Mouse (Mus musculus): ENCODE data around the gene Miga2.

Gene Miga2

DNA sequence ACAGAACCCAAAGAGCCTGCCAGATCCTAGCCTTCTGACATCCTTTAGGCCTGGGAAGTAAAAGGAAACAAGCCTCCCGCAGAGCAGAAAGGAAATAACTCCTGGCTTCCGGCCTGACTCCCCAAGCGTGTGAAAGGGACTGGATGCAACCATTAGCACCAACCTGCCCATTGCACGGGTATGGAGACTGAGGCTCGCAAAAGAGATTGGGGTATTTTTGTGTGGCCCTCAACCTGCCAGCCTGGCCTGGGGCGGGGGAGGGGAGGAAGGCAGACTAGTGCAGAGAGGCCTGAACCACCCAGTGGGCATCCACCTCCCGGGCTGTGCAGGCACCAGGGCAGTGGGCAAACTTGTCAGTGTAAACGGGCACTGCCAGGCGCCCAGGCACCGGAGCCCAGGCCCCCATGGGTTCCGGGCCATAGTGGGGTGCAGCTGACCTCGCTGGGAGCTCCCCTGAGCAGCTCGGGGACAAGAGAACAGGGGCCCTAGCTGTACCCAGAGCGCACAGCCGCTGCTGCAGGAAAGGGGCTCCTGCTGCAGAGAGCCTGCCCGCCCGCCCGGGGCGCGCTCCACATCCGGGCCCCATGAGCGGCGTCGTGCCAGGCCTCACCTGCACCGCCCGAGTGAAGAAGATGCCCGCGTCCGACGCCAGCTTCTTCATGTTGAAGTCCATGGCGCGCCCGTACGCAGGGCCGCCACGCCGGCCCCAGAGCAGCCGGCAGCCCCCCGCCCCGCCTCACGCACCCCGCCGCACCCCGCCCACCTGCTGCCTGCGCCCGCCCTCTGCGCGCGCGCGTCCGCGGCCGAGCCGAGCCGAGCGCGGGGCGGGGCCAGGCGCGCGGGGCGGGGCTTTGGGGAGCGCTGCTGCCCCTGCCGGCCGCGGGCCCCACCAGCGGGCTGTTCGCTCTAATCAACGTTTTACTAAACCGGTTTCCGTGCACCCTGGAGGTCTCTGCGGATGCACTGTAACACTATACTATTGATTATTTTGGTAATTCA lies 5.2 kb upstream of the Miga2 start, which contains the start of gene Sh3glb2:
Gene Sh3glb2 (minus strand): TSS at position 805 of the 999 bp plus-strand sequence.
- peak; percentile 88 for DNase-seq (ENCODE audit: inconsistent ontology term)

DNA sequence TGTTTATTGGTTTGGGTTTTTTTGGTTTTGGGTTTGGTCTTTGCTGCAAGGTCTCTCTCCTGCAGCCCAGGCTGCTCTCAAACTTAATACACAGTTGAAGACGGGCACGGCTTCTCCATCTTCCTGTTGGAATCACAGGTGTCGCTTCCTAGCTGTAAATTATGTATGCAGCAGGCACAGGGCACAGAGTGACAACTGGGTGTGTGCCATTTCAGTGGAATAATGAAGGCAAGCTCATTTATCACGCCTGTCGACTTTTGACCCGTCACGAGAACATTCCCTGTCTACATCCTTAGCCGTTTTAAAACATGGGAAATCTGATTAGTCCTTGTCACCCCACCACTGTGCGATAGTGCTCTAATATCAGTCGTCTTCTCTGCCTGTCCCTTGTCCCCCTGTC lies 3.4 kb upstream of the Miga2 start:
- no peak for DNase-seq (ENCODE audit: inconsistent ontology term)

DNA sequence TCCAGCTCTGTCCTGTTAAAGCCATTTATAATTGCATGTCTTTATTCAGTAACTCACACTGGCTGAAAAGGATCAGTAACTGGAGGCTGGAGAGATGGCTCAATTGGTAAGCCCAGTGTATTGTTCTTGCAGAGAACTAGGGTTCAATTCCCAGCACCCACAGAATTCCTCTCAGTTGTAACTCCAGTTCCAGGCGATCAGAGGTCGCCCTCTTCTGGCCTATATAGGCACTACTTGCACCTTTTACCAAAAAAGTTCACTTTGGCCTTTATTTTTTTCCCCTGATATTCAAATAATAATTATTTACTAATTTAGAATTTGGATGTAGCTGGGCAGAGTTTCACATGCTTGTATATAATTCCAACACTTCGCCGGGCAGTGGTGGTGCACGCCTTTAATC lies 1.2 kb upstream of the Miga2 start:
- no peak for DNase-seq (ENCODE audit: inconsistent ontology term)

DNA sequence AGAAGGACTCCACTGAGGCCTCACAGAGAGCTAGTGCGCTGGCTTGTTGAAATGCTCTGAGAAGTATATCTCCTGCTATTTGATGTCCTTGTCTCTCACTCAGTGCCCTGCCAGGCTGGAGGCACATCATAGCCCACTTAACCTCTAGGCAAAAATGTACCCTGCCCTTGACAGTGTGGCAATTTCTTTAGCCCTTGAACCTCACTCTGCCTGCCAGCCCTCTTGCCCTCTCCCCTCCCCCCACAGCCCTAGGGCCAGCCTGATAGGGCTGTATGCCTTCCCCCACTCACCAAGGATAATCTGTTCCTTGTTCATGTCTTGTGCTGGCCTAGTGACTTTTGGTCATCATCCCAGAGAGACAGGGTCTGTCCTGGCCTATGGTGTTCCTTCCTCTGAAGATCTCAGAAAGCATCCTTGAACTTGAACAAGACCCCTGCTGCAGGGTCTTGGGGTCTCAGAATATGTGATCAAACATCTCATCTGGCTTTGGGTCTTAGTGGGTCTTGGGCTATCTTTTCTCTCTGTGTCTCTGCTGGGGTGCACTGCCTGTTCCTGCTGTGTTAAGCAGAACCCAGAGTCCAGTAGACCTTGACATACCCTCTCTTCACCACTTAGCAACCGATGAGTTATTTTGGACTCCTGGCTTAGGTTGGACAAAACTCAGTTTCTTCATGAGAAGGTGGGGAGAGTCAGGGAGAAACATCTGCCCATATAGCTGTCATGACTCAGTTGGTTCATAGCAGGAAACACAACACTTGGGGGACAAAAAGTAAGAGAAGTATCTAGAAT lies 1.4 kb downstream of the Miga2 start:
- no peak for DNase-seq (ENCODE audit: inconsistent ontology term)

DNA sequence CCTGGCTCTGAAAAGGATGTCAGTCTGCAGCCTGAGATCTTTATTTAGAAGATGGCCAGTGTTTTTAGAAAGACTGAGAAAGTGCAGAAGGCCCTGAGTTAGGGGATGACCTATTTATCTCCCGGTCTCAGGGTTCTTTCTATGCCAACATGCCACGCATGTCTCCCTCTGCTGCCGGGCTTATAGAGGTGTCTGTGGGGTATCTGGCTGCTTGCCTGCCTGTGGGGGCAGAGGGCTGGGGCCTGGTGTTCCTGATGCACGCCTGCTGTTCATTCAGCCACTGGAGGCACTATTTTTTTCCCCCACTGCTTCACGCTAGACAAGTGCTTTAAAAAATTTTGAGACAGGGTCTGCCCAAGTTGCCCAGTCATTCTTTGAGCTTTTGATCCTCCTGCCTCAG lies 2.2 kb downstream of the Miga2 start:
- peak; percentile 65 for DNase-seq (ENCODE audit: inconsistent ontology term)

DNA sequence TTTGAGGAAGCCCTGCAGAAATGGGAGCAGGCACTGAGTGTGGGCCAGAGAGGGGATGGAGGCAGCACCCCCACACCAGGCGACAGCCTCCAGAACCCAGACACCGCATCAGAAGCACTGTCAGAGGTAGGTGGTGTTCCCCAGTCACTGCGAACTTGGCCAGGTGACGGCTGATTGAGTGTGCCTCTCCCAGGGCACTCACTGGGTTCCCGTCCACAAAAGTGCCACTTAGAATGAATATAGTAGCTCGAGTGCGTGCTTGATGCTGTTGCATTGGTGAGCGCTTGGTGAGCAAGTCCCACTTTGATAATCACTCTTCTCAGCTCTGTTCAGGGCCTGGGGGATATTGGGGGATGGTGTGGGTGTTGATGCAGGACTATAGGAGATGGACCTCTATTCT lies 7.5 kb downstream of the Miga2 start:
- DNase-seq (ENCODE audit: inconsistent ontology term) = no peak

DNA sequence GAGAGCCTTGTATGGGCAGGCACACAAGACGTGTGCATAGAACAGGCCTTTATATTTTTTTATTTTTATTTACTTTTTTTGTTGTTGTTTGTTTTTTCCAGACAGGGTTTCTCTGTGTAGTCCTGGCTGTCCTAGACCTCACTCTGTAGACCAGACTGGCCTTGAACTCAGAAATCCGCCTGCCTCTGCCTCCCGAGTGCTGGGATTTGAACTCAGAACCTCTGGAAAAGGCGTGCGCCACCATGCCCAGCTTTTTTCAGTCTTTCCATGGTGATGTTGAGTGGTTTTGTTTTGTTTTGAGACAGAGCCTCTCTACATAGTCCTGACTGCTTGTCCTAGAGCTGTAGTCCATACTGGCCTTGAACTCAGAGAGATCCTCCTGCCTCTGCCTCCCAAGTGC lies 8.7 kb downstream of the Miga2 start:
- DNase-seq (ENCODE audit: inconsistent ontology term) = no peak

DNA sequence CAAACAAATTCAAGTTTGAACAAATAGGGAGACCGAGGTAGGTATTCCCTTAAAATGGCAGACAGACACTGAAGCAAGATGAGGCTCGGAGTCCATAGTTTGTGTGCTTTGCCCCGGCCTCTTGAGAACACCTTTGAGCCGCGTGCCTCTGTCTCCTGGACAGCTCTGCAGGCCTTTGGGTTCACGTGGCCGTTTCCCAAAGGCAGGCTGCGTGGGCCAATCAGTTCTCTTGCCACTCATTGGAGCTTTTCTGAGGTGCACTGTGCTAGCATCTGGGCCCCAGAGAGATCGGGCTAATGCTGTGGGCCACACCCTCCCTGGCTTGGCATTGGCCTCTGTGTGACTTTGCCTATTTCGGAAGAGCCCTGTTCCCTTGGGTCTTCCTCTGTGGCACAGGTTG lies 11.9 kb downstream of the Miga2 start:
- no peak for DNase-seq (ENCODE audit: inconsistent ontology term)

DNA sequence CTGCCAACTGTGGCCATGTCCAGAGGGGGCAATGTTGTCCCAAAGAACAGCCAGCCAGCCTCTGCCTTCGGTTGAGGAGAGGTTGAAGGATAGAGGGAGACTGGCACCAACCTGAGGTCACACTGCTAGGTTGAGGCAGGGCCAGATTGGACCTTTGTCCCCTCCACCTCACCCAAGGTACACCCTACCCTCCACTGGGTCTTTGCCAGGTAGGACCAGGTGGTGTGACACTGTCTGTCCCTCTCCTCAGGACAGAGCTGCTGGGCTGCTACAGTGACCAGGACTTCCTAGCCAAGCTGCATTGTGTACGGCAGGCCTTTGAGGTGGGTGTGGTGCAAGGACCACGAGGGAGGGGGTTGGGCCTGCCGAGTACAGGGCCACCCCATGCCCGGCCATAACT lies 13.7 kb downstream of the Miga2 start:
- no peak for DNase-seq (ENCODE audit: inconsistent ontology term)

DNA sequence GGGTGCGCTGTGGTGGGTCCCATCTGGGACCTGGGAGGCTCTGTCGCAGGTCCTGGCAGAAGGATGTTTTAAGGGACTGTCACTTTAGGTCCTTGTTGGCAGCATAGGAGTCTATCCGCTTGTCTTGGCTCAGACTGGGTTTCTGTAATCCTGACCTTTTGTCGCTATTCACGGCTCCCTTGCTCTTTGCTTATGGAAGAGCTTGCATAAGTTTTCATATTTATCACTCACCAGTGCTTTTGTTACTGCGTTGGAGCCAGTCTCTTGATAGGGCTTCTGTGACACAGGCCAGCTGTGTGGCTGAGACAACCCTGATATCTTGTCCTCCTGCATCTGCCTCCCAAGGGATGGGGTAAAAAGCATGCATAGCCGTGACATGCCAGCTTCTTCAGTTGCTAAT lies 15.3 kb downstream of the Miga2 start:
- no peak for DNase-seq (ENCODE audit: inconsistent ontology term)

DNA sequence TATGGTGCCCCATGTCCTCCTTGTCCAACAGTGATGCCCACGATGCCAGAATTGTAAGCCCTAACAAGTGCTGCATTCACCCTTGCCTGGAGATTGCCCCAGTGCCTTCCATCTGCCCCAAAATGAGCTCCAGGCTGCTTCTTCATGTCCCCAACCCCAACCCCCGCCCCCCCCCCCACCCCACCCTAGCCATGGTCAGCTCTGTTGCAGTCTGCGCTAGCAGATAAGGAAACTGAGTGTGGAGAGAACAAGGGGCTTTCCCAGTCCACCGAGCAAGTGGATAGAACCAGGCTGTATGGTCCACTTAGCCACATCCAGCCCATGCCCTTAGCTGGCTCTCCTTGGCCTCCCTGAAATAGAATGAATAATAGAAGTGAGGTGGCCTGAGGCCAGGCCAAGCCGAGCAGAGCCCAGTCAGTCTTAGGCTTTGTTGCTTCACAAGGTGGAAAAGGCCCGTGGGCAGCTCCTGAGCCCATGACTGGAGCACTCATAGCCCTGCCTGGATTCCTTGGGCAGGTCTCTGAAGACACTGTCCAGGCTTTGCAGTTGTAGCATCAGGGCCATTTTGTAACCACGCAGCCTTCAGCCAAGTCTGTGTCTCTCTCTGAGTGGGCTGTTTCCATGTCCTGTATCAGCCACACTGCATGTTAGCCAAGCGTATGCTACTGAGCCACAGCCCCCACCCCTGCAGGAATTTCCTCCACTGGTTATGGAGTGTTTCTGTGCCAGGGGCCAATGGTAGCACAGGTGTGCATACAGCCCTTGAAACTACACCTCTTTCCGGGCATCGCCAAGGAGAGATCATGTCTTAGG lies 16.7 kb downstream of the Miga2 start:
- DNase-seq (ENCODE audit: inconsistent ontology term) = no peak

DNA sequence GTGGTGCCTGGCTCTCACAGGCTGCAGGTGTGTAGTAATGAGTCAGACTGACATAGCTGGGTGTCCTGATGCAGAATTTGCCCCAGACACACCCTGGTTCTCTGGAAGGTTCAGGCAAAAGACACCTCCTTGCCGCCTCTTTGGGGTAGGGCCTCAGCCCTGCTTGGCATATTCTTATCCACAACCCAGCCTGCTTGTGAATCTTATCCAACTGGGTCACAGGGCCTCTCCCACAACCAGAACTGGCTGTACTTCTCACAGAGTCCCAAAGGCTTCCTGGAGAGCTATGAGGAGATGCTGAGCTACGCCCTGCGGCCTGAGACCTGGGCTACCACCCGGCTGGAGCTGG lies 17.3 kb downstream of the Miga2 start:
- DNase-seq (ENCODE audit: inconsistent ontology term) = no peak

DNA sequence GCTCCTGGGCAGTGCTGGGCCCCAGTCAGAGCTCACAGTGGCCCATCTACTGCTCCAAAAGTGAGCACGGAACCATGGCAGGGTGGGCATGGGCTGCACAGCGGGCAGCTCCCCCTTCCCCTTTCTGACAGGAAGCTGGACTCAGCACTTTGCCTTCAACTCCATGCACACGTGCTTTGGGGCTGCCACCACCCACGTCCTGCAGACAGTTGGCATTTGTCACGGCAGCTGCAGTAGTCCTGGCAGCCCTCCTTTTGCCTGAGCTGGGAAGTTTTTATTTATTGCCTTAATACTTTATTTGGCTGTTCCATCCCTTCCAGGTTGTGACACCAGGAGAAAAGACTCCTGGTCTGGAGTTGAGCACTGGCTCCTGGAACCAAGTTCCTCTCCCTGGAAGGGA lies 20.8 kb downstream of the Miga2 start:
- DNase-seq (ENCODE audit: inconsistent ontology term) = no peak

DNA sequence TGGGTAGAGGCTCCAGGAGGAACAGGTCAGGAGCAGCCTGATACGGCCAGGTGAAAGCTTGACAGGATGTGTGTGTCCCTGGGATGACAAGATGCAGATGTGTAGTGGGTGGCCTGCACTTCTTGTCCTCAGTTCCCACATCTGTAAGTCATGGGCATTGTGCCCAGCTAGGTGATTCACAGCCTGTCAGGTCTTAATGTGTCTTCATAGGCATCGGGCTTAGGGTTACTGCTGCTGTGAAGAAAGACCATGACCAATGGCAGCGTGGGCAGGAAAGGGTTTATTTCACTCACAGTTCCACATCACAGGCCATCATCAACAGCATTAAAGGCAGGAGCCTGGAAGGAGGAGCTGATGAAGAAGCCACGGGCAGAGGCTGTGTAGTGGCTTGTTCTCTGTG lies 21.6 kb downstream of the Miga2 start:
- no peak for DNase-seq (ENCODE audit: inconsistent ontology term)

DNA sequence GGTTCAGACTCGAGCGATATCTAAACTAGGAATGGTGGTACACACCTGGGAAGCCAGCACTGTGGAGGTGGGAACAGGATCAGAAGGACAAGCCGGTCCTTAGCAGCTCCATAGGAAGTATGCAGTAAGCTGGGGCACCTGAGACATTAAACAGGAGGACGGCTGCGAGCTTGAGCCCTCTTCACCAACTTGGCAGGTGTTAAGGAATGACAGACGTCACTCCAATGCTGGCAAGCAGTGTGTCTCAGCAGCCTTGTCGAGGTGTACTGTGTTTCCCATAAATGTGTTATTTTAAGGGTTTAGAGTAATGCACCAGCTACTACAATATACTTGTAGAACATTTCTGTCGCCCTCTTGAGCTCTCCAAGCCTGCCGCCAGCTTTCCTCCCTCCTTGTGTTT lies 22.9 kb downstream of the Miga2 start:
- DNase-seq (ENCODE audit: inconsistent ontology term) = no peak

DNA sequence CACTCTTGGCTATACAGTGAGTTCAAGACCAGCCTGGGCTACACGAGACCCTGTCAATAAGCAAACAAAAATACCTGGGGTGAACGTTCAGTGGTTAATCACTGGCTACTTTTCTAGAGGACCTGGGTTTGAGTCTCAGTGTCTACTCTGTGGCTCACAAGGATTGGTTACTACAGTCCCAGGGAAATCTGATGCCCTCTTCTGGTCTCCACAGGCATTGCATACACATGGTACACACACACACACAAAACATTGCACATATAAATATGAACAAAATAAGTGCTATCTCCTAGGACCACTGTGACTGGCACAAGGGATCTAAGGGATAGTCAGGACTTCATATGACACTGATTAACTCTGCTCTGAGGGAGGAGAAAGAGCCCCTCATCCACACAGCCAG lies 25.0 kb downstream of the Miga2 start:
- DNase-seq (ENCODE audit: inconsistent ontology term) = no peak

DNA sequence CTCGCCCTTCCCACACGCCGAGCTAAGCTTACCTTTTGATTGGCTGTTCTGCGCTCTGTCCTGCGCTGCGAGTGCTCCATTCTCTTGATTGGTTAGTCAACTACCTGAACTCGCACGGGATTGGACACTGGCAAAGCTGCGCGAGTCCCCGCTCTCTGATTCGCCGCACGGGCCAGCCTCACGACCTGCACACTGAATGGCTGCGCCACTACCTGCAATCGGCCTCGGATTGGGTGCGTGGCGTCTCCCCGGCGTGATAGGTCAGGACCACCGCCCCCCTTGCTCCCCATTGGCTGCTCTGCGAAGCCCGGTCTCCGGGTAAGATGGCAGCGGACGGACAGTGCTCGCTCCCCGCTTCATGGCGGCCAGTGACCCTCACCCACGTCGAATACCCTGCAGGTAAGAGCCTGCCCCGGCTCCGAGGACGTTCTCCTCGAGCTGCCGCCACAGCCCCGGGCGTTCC lies 28.1 kb downstream of the Miga2 start, which contains the start of gene Dolpp1:
Gene Dolpp1 (plus strand): TSS at position 141 of the 463 bp plus-strand sequence.
- peak; percentile 99 for DNase-seq (ENCODE audit: inconsistent ontology term)

DNA sequence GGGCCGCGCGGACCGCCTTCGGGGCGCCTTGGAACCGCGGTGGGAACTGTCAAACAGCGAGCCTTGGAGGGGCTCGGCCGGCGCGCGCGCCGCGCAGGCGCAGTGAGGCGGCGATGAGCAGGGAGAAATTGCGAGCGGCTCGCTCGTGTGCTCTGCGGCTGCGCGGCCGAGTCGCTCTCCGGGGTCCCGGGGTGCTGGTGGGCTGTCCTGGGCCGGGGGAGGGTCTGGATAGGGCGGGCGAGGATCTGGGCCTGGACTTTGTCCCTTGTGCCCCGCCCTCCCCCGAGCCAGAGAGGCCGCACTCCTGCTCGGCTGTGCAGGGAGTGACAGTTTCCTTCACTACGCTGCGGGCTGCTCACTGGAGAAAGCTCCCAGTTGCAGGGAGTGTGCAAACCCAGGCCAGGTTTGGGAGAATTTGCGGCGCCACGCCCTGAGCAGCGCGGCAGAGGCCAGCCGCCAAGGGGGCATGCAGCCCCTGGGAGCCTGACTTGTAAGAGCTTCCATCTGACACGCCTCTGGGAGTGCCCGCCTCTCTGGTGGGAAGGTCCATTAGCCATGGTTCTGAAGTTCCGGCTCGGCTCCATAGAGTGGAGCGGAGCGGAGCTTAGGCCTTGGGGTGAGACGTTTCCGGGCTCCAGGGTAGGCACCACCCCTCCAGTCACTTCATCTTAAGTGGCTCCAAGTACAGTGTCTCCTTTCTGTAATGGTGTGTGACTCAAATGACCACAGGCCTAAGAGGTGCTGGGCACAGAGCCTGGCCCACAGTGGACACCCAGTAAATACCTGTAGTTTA lies 28.7 kb downstream of the Miga2 start:
- peak; percentile 95 for DNase-seq (ENCODE audit: inconsistent ontology term)

DNA sequence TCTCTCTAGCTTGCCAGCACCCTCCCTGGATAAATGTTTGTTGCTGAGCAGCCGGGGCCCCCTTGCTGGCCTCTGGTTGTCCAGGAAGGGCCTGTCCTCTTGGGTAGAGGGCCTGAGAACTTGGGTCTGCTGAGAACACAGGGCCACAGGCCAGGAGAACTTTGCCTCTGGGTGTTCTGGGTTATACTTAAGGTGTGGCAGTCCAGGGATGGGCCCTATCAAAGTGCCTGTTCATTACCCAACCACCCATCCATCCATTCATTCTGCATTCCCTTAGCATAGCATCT lies 29.3 kb downstream of the Miga2 start:
- no peak for DNase-seq (ENCODE audit: inconsistent ontology term)

DNA sequence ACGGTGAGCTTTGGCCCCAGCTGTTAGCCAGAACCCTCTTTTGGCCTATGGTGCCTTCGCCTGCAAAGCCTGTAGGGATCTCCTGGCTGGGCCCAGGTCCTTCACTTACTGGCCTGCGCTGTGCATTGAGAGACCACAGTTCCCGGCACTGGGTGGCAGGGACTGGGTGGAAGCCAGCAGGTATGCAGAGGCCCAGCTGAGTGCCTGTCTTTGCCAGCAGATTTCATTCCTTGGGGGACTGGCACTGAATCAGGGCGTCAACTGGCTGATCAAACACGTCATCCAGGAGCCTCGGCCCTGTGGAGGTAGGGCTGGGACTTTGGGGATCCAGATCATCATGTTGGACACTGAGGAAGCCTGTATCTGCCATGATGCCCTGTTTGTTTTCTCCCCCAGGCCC lies 31.7 kb downstream of the Miga2 start:
- DNase-seq (ENCODE audit: inconsistent ontology term) = no peak

DNA sequence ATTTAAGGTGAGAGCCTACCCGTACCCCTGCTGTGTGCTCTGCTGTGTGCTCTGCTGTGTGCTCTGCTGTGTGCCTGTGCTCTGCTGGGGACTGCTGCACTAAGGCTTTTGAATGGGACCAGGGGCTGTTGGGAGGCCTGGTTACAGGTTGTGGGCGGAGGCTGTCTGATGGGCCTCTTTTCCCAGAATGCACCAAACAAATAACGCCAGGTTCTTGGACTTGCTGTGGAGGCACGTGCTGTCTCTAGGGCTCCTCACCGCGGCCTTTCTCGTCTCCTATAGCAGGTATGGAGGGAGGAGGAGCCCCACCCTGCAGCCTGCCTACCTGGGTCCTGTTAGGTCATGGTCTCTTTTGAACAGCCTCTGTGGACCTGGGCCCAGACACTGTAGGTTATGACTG lies 32.2 kb downstream of the Miga2 start:
- no peak for DNase-seq (ENCODE audit: inconsistent ontology term)
